Mouse (Mus musculus): ENCODE results near the gene Mrgprb3. TPM values are rescaled to one million over a fixed set of nuclear protein-coding genes. Genes with fewer than 3 reads are reported as not detected.

Gene Mrgprb3
- polyA plus RNA-seq (2017; shearing (Covaris generic)) = not detected

GRCm38 (mm10) chr7:48643711-48644110 is at the start of gene Mrgprb3:
TSS of gene Mrgprb3 (minus strand) at chr7:48643811.

Other genes starting within 250 kb of the Mrgprb3 start
- gene Mrgprb1, start 187.5 kb downstream of the Mrgprb3 start, polyA plus RNA-seq (2017; shearing (Covaris generic)) = not detected
- 0.14 TPM for gene Mrgprx2, start 144.5 kb downstream of the Mrgprb3 start, polyA plus RNA-seq (2017; shearing (Covaris generic))
- not detected for gene Mrgprb2, start 85.7 kb downstream of the Mrgprb3 start, polyA plus RNA-seq (2017; shearing (Covaris generic))
- 27.5 TPM for gene Zdhhc13, start 145.2 kb upstream of the Mrgprb3 start, polyA plus RNA-seq (2017; shearing (Covaris generic))
- gene Csrp3, start 204.2 kb upstream of the Mrgprb3 start, polyA plus RNA-seq (2017; shearing (Covaris generic)) = not detected
- gene E2f8, start 237.8 kb upstream of the Mrgprb3 start, polyA plus RNA-seq (2017; shearing (Covaris generic)) = 0.42 TPM